Mouse (Mus musculus) bone marrow, adult 2 months (tissue): ENCODE results near the gene Pld6.

Experiments used
- CTCF ChIP-seq: fragments of 200-500 bp; IDR thresholded peaks from 2 replicates; pipeline ENCODE4 v1.5.1; 2011; ENCODE audit warnings: low read length, control low read depth; ENCODE audit not compliant: control insufficient read depth, insufficient read depth
- POLR2A ChIP-seq: fragments of 200-500 bp; IDR thresholded peaks from 2 replicates; pipeline ENCODE4 v1.6.1; 2011; ENCODE audit warnings: low read depth, mild to moderate bottlenecking, control low read depth, low read length, borderline replicate concordance; ENCODE audit not compliant: control insufficient read depth

DNA sequence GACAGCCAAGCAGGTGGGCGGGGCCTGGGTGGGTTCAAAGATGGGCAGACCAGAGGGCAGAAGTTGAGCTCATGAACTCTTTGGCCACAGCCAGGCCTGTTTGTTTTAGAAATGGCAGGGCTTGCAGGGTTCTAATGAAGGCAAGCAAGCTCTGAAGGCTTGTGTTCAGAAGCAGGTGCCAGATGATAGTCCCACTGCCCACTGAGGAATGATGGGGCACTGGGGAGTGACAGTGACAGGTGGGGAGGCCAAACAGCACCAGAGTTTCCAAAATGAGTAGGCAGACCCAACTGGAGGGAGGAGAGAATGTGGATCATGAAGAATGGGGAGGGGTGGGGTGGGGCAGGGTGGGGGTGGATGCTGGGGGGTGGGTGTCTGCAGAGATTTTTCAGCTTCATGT, 17.8 kb upstream of the Pld6 start:
- no peak for TF ChIP-seq POLR2A
- TF ChIP-seq CTCF = no peak
